Comparison of ENCODE assay signal across 10 mouse cellular contexts in genomic region chr7:116236608-116237007, GRCm38 (mm10).
A peak's percentile ranks its signal among the peaks of the same experiment; 100 is the strongest.
DNase-seq lines count a peak whose midpoint lies in the region; ATAC-seq lines count a peak whose summit lies in the region.
"Had no signal": no experiment of that assay in that cellular context is flagged by ENCODE, and none has a peak within 500 bp of the region (broad histone marks: within the 10 kb centered on the region; RNA-seq: fewer than 3 reads in every experiment).

No protein-coding gene starts in this region.

- DNase-seq in kidney, adult 18-20 months = no peak
- no peak for DNase-seq in cerebellum, postnatal 25 days
- DNase-seq in gastrocnemius, postnatal 10 days = no peak
- no peak for DNase-seq in thymus, adult 18-20 months
- DNase-seq: thymus, adult 2 months had no signal

- peak overlapping the region; percentile 94 for H3K4me2 ChIP-seq in kidney, embryonic 16.5 days (replicated peaks; ENCODE audit: low read depth, low read length)
- peak overlapping the region; percentile 99 for H3K4me2 ChIP-seq in forebrain, embryonic 13.5 days
- H3K4me2 ChIP-seq in limb, embryonic 12.5 days = peak overlapping the region; percentile 99
- peak overlapping the region; percentile 92 for H3K4me2 ChIP-seq in neural tube, embryonic 14.5 days (ENCODE audit: low read depth, low read length)

- no peak overlapping the region for H3K27ac ChIP-seq in kidney, embryonic 16.5 days (ENCODE audit: low read length)
- H3K27ac ChIP-seq in forebrain, embryonic 13.5 days = no peak overlapping the region
- H3K27ac ChIP-seq in limb, embryonic 12.5 days = no peak overlapping the region
- H3K27ac ChIP-seq in neural tube, embryonic 14.5 days (ENCODE audit: low read depth, low read length) = no peak overlapping the region

- H3K27me3 ChIP-seq in kidney, embryonic 16.5 days (ENCODE audit: insufficient read depth, low read length) = peaks cover 19% of the 10 kb centered on the region
- H3K27me3 ChIP-seq in forebrain, embryonic 13.5 days = peaks cover 17% of the 10 kb centered on the region; the same call in 1 of the 2 replicates
- peaks cover 40% of the 10 kb centered on the region for H3K27me3 ChIP-seq in limb, embryonic 12.5 days
- H3K27me3 ChIP-seq in neural tube, embryonic 14.5 days (ENCODE audit: control insufficient read depth, insufficient read depth, low read length) = no peaks in the 10 kb centered on the region; the same call in 1 of the 2 replicates

- no peak for ATAC-seq in kidney, embryonic 16.5 days (ENCODE audit: low FRiP score, low TSS enrichment)
- ATAC-seq in forebrain, embryonic 13.5 days = no peak
- ATAC-seq in limb, embryonic 12.5 days (ENCODE audit: insufficient number of reproducible peaks, insufficient read depth, low FRiP score, low TSS enrichment, low read depth) = no peak
- ATAC-seq in neural tube, embryonic 14.5 days (ENCODE audit: low read depth) = 0 out of 2 replicates have a peak, but pooled peaks have one; percentile 7

- H3K36me3 ChIP-seq in kidney, embryonic 16.5 days (ENCODE audit: insufficient read depth, low read length) = no peaks in the 10 kb centered on the region
- H3K36me3 ChIP-seq in forebrain, embryonic 13.5 days (ENCODE audit: poor library complexity, severe bottlenecking) = no peaks in the 10 kb centered on the region
- H3K36me3 ChIP-seq in limb, embryonic 12.5 days = no peaks in the 10 kb centered on the region
- H3K36me3 ChIP-seq in neural tube, embryonic 14.5 days (ENCODE audit: control insufficient read depth, insufficient read depth, low read length) = no peaks in the 10 kb centered on the region

- WGBS in kidney, embryonic 16.5 days = 52% methylated on average over 8 of the region's 8 CpGs
- 43% methylated on average over 8 of the region's 8 CpGs for WGBS in forebrain, embryonic 13.5 days
- WGBS in limb, embryonic 12.5 days = 56% methylated on average over 8 of the region's 8 CpGs
- 52% methylated on average over 8 of the region's 8 CpGs for WGBS in neural tube, embryonic 14.5 days

- H3K9me3 ChIP-seq in kidney, embryonic 16.5 days (ENCODE audit: low read length) = no peaks in the 10 kb centered on the region
- H3K9me3 ChIP-seq in forebrain, embryonic 13.5 days (replicated peaks) = no peaks in the 10 kb centered on the region
- no peaks in the 10 kb centered on the region for H3K9me3 ChIP-seq in limb, embryonic 12.5 days
- no peaks in the 10 kb centered on the region for H3K9me3 ChIP-seq in neural tube, embryonic 14.5 days (ENCODE audit: control insufficient read depth, low read length)

- peaks cover 43% of the 10 kb centered on the region for H3K4me1 ChIP-seq in kidney, embryonic 16.5 days (ENCODE audit: insufficient read depth, low read length)
- H3K4me1 ChIP-seq in forebrain, embryonic 13.5 days = peaks cover 46% of the 10 kb centered on the region
- H3K4me1 ChIP-seq in limb, embryonic 12.5 days (replicated peaks) = peaks cover 16% of the 10 kb centered on the region
- H3K4me1 ChIP-seq in neural tube, embryonic 14.5 days (ENCODE audit: control insufficient read depth, insufficient read depth, low read length) = peaks cover 16% of the 10 kb centered on the region

- H3K9ac ChIP-seq in kidney, embryonic 16.5 days (replicated peaks; ENCODE audit: low read length) = 0 out of 2 replicates have a peak overlapping the region, but pooled peaks have one; percentile 56
- peak overlapping the region; percentile 68; the same call in 1 of the 2 replicates for H3K9ac ChIP-seq in forebrain, embryonic 13.5 days
- H3K9ac ChIP-seq in limb, embryonic 12.5 days (replicated peaks) = 0 out of 2 replicates have a peak overlapping the region, but pooled peaks have one; percentile 61
- H3K9ac ChIP-seq in neural tube, embryonic 14.5 days (replicated peaks; ENCODE audit: low read depth, low read length) = peak overlapping the region; percentile 63

- peak overlapping the region; percentile 49 for H3K4me3 ChIP-seq in kidney, embryonic 16.5 days (ENCODE audit: low read length)
- H3K4me3 ChIP-seq in forebrain, embryonic 13.5 days = peak overlapping the region; percentile 50; the same call in 1 of the 2 replicates
- H3K4me3 ChIP-seq in limb, embryonic 12.5 days (replicated peaks) = peak overlapping the region; percentile 54
- H3K4me3 ChIP-seq in neural tube, embryonic 14.5 days (ENCODE audit: low read depth, low read length) = peak overlapping the region; percentile 51
- H3K4me3 ChIP-seq: myocyte had no signal
